Mouse (Mus musculus) ES-E14 (cell line): ENCODE measurements around the gene S100b. TPM values are rescaled to one million over a fixed set of nuclear protein-coding genes. Genes with fewer than 3 reads are reported as not detected.
A peak's percentile ranks its signal among the peaks of the same experiment; 100 is the strongest.

Experiments used
- DNase-seq: peaks from one replicate; pipeline ENCODE4 v3.0.0-alpha.2; 2013; ENCODE audit warnings: low read depth, low spot score
- H3K27ac ChIP-seq: 2 replicates; pipeline ENCODE4 v1.5.1; 2012; ENCODE audit warnings: low read depth, mild to moderate bottlenecking, low read length, moderate library complexity, mixed read lengths; ENCODE audit not compliant: poor library complexity, insufficient read depth, severe bottlenecking
- H3K36me3 ChIP-seq: 2 replicates; pipeline ENCODE4 v1.6.1; 2012; ENCODE audit warnings: mild to moderate bottlenecking, low read length, moderate library complexity, mixed read lengths; ENCODE audit not compliant: control insufficient read depth, poor library complexity, insufficient read depth, severe bottlenecking
- H3K4me1 ChIP-seq, 2 experiments: fragments of 150-350 bp in 1 of 2; sonication (generic) in 1 of 2; 2 replicates each; pipeline ENCODE4 v1.6.1; 2012; ENCODE audit warnings: low read length in 2 of 2, mild to moderate bottlenecking in 1 of 2, mixed read lengths in 1 of 2; ENCODE audit not compliant: control insufficient read depth in 2 of 2, insufficient read depth in 2 of 2, poor library complexity in 1 of 2
- H3K4me3 ChIP-seq, 2 experiments: fragments of 150-350 bp in 1 of 2; sonication (generic) in 1 of 2; 2 replicates each; pipeline ENCODE4 v1.5.1; 2012; ENCODE audit warnings: low read length in 2 of 2, low read depth in 1 of 2, mild to moderate bottlenecking in 1 of 2, mixed read lengths in 1 of 2; ENCODE audit not compliant: insufficient read depth in 1 of 2, poor library complexity in 1 of 2, severe bottlenecking in 1 of 2
- H3K9ac ChIP-seq: 2 replicates; pipeline ENCODE4 v1.6.1; 2012; ENCODE audit warnings: low read depth, mild to moderate bottlenecking, low read length, mixed read lengths; ENCODE audit not compliant: poor library complexity, insufficient read depth, severe bottlenecking
- H3K9me3 ChIP-seq: fragments of 150-350 bp; sonication (generic); 2 replicates; pipeline ENCODE4 v1.6.1; 2012; ENCODE audit warnings: low read depth, mild to moderate bottlenecking, low read length; ENCODE audit not compliant: control insufficient read depth, insufficient read depth
- CHD2 ChIP-seq: IDR thresholded peaks from 2 replicates; pipeline ENCODE4 v1.6.1; 2014; ENCODE audit warnings: mild to moderate bottlenecking, low read depth, low read length, inconsistent platforms
- HCFC1 ChIP-seq: IDR thresholded peaks from 2 replicates; pipeline ENCODE4 v1.6.1; 2012; ENCODE audit warnings: low read length, inconsistent platforms, borderline replicate concordance; ENCODE audit not compliant: insufficient read depth
- MAFK ChIP-seq: IDR thresholded peaks from 2 replicates; pipeline ENCODE4 v1.6.1; 2014; ENCODE audit warnings: mild to moderate bottlenecking, low read depth, low read length, inconsistent platforms; ENCODE audit not compliant: insufficient read depth
- ZC3H11A ChIP-seq: IDR thresholded peaks from 2 replicates; pipeline ENCODE4 v1.6.1; 2012; ENCODE audit warnings: low read depth, mild to moderate bottlenecking, inconsistent platforms, low read length, borderline replicate concordance
- ZNF384 ChIP-seq: IDR thresholded peaks from 2 replicates; pipeline ENCODE4 v1.6.1; 2012; ENCODE audit warnings: low read depth, low read length, inconsistent platforms
- in situ Hi-C, 2 experiments: fragments of 600-800 bp; cut with MboI; formaldehyde crosslinking; loops; one replicate each; pipeline ENCODE4 v1.15.1; 2025; ENCODE audit warnings: low sequenced_read_pairs in 2 of 2, inconsistent platforms in 1 of 2; ENCODE audit not compliant: unreplicated experiment in 2 of 2
- total RNA-seq: library from RNA; depleted of rRNA; stranded (reverse); fragments of 300-350 nt; gene quantifications from 2 replicates; pipeline ENCODE4 v1.2.3, GENCODE M21; 2012

S100b gene
- total RNA-seq, 1 experiment, result not detected

DNA sequence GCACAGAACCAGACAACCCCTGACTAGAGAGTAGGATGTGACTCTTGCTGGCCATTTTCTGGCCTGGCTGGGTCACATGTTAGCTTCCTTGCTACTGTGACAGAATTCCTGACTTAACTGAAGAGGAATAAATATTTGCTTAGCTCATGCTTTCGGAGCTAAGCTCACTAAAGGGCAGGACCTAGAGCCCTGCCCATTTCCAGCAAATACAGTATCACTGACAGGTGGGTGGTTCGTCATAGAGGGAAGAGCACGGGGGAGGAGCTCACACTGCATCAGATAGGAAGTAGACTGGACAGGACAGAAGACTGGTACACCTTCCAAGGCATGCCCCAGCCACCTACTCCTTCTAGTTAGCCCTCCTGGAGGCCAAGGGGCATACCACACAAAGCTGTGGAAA is 7.8 kb downstream of the S100b start:
- DNase-seq, result no peak
- no peaks in the 10 kb centered on the region for H3K9me3 ChIP-seq
- TF ChIP-seq CHD2 (no peak), ZNF384 (no peak), ZC3H11A (no peak), HCFC1 (no peak), MAFK (no peak)
- no peak overlapping the region for H3K27ac ChIP-seq
- no peak overlapping the region for H3K9ac ChIP-seq
- peaks cover 0 to 7% of the 10 kb centered on the region in 2 experiments; a peak in 1 of 4 replicates for H3K4me1 ChIP-seq
- no peaks in the 10 kb centered on the region for H3K36me3 ChIP-seq
- in situ Hi-C loops, result no loop called here
- H3K4me3 ChIP-seq, result no peak overlapping the region

GRCm38 (mm10) chr10:76262431-76262830 is 8.8 kb downstream of the S100b start:
- H3K9me3 ChIP-seq, result no peaks in the 10 kb centered on the region
- no peak overlapping the region for H3K27ac ChIP-seq
- in situ Hi-C loops, result no loop called here
- H3K4me3 ChIP-seq, result no peak overlapping the region
- H3K36me3 ChIP-seq, result no peaks in the 10 kb centered on the region; the same call in 1 of the 2 replicates
- DNase-seq, result no peak
- H3K4me1 ChIP-seq, result peaks cover 0 to 7% of the 10 kb centered on the region in 2 experiments; a peak in 1 of 4 replicates
- H3K9ac ChIP-seq, result no peak overlapping the region
- no peak for TF ChIP-seq MAFK
- TF ChIP-seq CHD2, result no peak

- H3K4me1 ChIP-seq, result no peaks in the 10 kb centered on the region
- H3K27ac ChIP-seq, result no peak overlapping the region
- H3K9me3 ChIP-seq, result no peaks in the 10 kb centered on the region
- no peak overlapping the region for H3K9ac ChIP-seq
- in situ Hi-C loops, result no loop called here
- DNase-seq, result peak; percentile 20
- TF ChIP-seq HCFC1 (no peak), ZC3H11A (no peak), CHD2 (no peak), ZNF384 (no peak), MAFK (no peak)
- H3K36me3 ChIP-seq, result no peaks in the 10 kb centered on the region; the same call in 1 of the 2 replicates
- H3K4me3 ChIP-seq, result no peak overlapping the region
These were observed 17.6 kb downstream of the S100b start for GRCm38 (mm10) chr10:76271238-76271637.

DNA sequence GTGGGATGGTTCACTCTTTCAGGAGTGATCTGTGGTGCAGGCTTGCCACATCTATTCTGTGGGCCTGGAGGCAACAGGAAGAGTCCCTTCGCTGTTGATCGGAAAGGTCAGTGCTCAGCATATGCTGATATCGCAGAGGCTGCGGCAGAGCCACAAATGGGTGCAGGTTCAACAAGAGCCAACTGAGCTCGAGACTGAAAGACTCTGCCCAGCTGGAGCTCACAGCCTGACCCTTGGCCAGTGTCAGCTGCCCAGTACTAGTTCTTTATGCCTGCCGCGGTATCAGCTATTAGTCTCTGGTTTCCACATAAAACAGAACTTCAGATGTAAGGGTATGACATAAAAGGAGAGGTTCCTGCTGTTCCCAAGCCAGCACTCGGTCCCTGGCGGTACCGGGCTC is 21.6 kb downstream of the S100b start:
- no peak overlapping the region for H3K9ac ChIP-seq
- no peaks in the 10 kb centered on the region for H3K9me3 ChIP-seq
- no peaks in the 10 kb centered on the region for H3K4me1 ChIP-seq
- no peak overlapping the region for H3K27ac ChIP-seq
- TF ChIP-seq MAFK (no peak), ZC3H11A (no peak), CHD2 (no peak), ZNF384 (no peak), HCFC1 (no peak)
- in situ Hi-C loops, result no loop called here
- peaks cover 2% of the 10 kb centered on the region; the same call in 1 of the 2 replicates for H3K36me3 ChIP-seq
- H3K4me3 ChIP-seq, result peak overlapping the region in 1 of 2 experiments; percentile 17; a peak in 1 of 4 replicates
- no peak for DNase-seq

DNA sequence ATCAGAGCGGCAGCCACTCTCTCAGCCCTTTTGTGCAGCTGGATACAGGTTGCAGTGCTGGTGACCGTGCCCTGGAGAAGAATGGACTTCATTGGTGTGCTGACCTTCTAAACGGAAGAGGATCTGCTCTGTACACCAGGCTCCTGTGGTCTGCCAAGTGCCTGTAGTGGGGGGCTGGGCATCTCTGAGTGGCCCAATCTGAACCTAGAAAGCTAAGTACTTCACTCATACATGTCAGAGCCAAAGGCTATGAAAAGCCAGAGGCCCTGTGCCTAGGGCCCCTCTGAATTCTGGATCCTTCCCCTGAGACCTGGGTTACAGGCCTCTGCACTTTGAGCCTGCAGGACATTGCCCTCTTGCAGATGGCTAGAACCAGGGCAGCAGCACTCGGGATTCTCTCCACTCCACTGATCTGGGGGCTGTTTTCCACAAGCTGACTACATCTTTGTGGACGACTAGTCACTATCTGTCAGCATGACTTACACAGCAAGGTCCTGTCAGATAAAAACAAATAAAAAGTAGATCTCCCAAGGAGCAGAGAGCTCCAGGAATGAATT is 25.0 kb downstream of the S100b start:
- Histone ChIP-seq H3K9me3 (no peaks in the 10 kb centered on the region), H3K9ac (no peak overlapping the region), H3K27ac (no peak overlapping the region), H3K4me3 (no peak overlapping the region), H3K4me1 (no peaks in the 10 kb centered on the region), H3K36me3 (peaks cover 2% of the 10 kb centered on the region; the same call in 1 of the 2 replicates)
- in situ Hi-C loops, result no loop called here
- DNase-seq, result no peak
- no peak for TF ChIP-seq CHD2
- TF ChIP-seq ZC3H11A, result no peak
- no peak for TF ChIP-seq HCFC1
- no peak for TF ChIP-seq ZNF384
- TF ChIP-seq MAFK, result no peak
